Mouse (Mus musculus): Measurements from ENCODE around the gene Map1s.

The Map1s gene

GRCm38 (mm10) chr8:70905831-70906736 is at the start of gene Map1s:
Gene Map1s, plus strand, starts transcription at chr8:70905932.
- peak; percentile 86 for DNase-seq

- no peak for DNase-seq
Measured at GRCm38 (mm10) chr8:70856028-70856427, 49.7 kb upstream of the Map1s start.

- peak; percentile 86 for DNase-seq
Measured at GRCm38 (mm10) chr8:70856541-70857197, 49.1 kb upstream of the Map1s start.

GRCm38 (mm10) chr8:70857516-70857915 is 48.2 kb upstream of the Map1s start:
- no peak for DNase-seq

GRCm38 (mm10) chr8:70862824-70863641 is 42.7 kb upstream of the Map1s start, which contains the start of gene Kcnn1:
Gene Kcnn1, minus strand, starts transcription at chr8:70863258.
- DNase-seq, result no peak

- no peak for DNase-seq
Measured at GRCm38 (mm10) chr8:70863956-70864711, 41.6 kb upstream of the Map1s start.

- DNase-seq, result no peak
Measured at GRCm38 (mm10) chr8:70864712-70865221, 41.0 kb upstream of the Map1s start.

GRCm38 (mm10) chr8:70865350-70866000 is 40.3 kb upstream of the Map1s start:
- peak; percentile 99 for DNase-seq

- DNase-seq, result no peak
Measured at GRCm38 (mm10) chr8:70866001-70866520, 39.7 kb upstream of the Map1s start.

- no peak for DNase-seq
Measured at GRCm38 (mm10) chr8:70866566-70866965, 39.2 kb upstream of the Map1s start.

- DNase-seq, result no peak
Measured at GRCm38 (mm10) chr8:70868559-70869198, 37.1 kb upstream of the Map1s start.

GRCm38 (mm10) chr8:70869199-70869571 is 36.5 kb upstream of the Map1s start:
- DNase-seq, result no peak

- DNase-seq, result peak; percentile 77
Measured at GRCm38 (mm10) chr8:70869601-70870041, 36.1 kb upstream of the Map1s start.

- no peak for DNase-seq
Measured at GRCm38 (mm10) chr8:70871195-70871807, 34.4 kb upstream of the Map1s start.

GRCm38 (mm10) chr8:70872643-70873363 is 32.9 kb upstream of the Map1s start:
- no peak for DNase-seq

- peak; percentile 94 for DNase-seq
Measured at GRCm38 (mm10) chr8:70873364-70873985, 32.3 kb upstream of the Map1s start, which contains the start of gene Ccdc124. Gene Ccdc124, minus strand, starts transcription at chr8:70873935.

- no peak for DNase-seq
Measured at GRCm38 (mm10) chr8:70874441-70874840, 31.3 kb upstream of the Map1s start.

- DNase-seq, result no peak
Measured at GRCm38 (mm10) chr8:70876382-70876781, 29.4 kb upstream of the Map1s start.

- DNase-seq, result no peak
Measured at GRCm38 (mm10) chr8:70878178-70878577, 27.6 kb upstream of the Map1s start.
